Mouse (Mus musculus) left cerebral cortex, postnatal 10 days (tissue): ENCODE results near the gene Bcl9l. TPM values are rescaled to one million over a fixed set of nuclear protein-coding genes. Genes with fewer than 3 reads are reported as not detected.

Experiments
- DNase-seq, 2 experiments: peaks; one replicate each; pipeline ENCODE4 v3.0.0; 2021 to 2022; ENCODE audit warnings: low spot score in 2 of 2, mixed read lengths in 1 of 2; ENCODE audit errors: extremely low spot score in 1 of 2
- intact Hi-C: fragments of 180-260 bp; cut with DNase I; formaldehyde crosslinking; loops from one replicate; pipeline ENCODE4 v1.15.1; 2025
- total RNA-seq, 2 experiments: library from RNA; stranded (reverse); gene quantifications; 2 replicates each; pipeline ENCODE4 v1.2.3; 2021

Gene Bcl9l
- total RNA-seq, 2 experiments from 2014 or later: 85.4 to 98.1 TPM

GRCm38 (mm10) chr9:44479628-44480428 lies 2.8 kb upstream of the Bcl9l start:
- peak; percentile 89 to 90 for DNase-seq
- intact Hi-C loops: loop anchor here (2.0 kb wide), 2 partner anchors 21 to 23 kb away; no protein-coding TSS in a partner anchor

- DNase-seq: no peak
- intact Hi-C loops: no loop called here
Measured at GRCm38 (mm10) chr9:44482112-44482511, 513 bp upstream of the Bcl9l start.

DNA sequence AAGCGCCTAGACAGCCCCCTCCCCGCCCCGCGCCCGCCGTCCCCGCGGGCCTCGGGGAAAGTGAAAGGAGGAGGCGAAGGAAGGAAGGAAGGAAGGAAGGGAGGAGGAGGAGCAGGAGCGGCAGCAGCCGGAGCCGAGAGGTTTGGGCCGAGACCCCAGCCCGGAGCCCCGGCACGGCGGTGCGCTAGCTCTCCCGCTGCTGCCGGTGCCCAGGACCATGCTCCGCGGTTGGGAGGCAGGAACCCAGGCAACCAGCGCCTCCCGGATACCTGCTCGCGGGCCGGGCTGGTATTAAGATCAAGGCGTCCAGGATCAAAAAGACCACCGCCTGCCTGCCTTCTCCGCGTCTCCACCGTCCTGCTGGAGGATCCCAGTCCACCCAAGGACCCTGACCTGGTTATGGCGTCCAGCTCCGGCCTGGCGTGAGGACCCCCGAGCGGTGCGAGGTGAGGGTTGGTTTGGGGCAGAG lies 450 bp downstream of the Bcl9l start:
- intact Hi-C loops: no loop called here
- DNase-seq: no peak

GRCm38 (mm10) chr9:44483510-44484044 lies 952 bp downstream of the Bcl9l start:
- intact Hi-C loops: loop anchor here (2.0 kb wide), 1 partner anchor 15 kb away; no protein-coding TSS in a partner anchor
- peak; percentile 51 to 72 for DNase-seq

GRCm38 (mm10) chr9:44484311-44485104 lies 1.9 kb downstream of the Bcl9l start:
- no peak for DNase-seq
- intact Hi-C loops: loop anchor here (2.0 kb wide), 1 partner anchor 14 kb away; no protein-coding TSS in a partner anchor

DNA sequence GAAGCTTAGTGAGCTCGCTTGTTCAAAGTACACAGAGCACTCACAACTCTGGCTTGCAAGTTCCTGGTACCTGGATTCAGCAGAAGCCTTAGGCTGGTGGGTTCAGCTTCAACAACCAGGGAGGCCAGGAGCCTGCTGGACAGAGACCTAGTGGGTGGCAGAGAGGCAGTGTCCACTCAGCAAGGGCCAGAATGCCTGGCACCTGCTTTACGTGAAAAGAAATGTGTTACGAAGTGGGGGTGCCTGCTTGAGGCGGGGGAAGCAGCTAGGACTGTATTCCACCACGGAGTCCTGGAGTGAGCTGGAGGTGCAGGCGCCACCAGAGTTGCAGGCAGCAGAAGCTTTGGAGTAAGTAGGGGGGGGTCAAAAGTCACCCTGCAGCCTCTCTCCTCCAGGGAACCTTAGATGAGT lies 2.5 kb downstream of the Bcl9l start:
- no peak for DNase-seq
- intact Hi-C loops: loop anchor here (2.0 kb wide), 1 partner anchor 14 kb away; no protein-coding TSS in a partner anchor

DNA sequence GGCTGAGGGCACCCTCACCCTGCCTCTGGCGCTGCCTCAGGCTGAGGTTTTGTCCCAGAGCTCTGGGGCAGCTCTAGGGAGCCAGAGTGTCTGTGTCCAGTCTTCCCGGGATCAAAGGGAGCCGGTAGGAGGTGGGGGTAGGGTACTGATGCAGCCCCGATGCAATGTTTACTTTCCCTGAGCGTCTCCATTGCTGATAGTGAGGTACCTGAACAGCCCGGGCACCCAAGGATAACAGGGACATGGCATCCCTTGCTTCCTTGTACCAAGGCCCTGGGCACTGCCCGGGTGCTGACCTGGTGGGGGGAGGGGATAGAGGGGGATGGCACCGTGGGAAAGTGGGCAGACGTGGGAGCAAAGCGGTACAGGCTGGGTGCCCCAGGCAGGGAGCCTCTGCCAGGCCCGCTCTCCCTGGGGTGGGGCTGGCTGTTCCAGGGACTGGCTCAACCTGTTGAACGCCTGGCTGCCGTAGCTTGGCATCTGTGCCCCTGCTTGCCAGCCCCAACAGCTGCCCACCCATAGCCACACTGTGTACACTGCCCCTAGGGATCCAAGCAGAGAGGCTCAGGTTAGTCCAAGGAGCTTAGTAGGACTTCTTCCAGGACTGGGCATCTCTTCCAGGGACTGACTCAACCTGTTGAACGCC lies 3.0 kb downstream of the Bcl9l start:
- peak in 1 of 2 experiments; percentile 34 for DNase-seq
- intact Hi-C loops: loop anchor here (2.0 kb wide), 1 partner anchor 13 kb away; no protein-coding TSS in a partner anchor

GRCm38 (mm10) chr9:44486335-44486734 lies 3.7 kb downstream of the Bcl9l start:
- DNase-seq: peak in 1 of 2 experiments; percentile 48
- intact Hi-C loops: no loop called here

DNA sequence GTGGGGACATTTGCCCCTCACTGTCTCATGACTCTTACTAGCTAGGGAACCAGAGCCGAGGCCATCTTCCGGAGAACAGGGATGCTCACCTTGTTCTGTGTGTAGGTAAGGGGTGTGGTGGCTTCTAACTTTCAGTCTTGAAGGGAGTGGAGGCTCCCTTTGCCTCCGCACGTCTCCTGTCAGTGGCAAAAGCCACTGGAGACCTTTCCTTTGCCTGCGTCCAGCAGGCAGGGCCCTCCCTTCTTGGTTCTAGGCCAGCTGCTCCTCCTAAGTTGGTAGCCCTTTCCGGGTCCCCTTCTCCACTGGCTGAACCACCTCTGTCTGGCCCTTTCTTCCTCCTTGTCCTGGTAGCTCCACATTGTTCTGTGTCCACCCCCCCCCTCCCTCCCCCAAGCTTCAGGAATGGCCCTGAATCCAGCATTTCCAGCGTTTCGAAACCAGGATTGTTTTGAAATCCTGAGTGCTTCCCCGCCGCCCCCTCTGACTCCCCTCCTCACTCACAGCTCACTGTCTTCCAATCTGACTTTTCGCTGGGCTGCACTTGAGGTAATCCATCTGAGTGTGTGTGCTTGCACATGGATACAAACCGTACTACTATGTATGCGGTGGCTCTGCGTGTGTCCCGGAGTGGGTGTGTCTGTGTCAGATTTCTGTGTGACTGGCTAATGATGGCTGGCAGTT lies 4.3 kb downstream of the Bcl9l start:
- peak in 1 of 2 experiments; percentile 52 for DNase-seq
- intact Hi-C loops: no loop called here

GRCm38 (mm10) chr9:44487441-44487840 lies 4.8 kb downstream of the Bcl9l start:
- DNase-seq: peak in 1 of 2 experiments; percentile 49
- intact Hi-C loops: no loop called here

DNA sequence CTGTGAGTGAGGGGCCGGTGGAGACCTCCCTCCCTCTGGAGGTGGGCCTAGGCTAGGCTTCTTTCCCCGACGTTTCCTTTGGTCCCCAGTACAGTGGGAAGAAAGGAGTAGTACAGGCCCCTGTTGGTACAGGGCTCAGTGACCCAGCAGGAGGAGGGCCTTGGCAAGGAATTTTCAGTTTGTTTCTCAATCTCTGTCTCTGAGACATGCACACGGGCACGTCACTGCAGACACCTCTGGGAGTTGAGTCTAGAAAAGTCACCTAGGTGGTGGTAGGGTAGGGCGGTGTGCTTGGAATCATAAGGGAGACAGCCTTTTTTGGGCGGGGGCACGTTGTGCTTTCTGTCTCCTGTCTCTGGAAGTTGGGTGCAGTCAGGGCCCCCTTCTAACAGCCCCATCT lies 5.8 kb downstream of the Bcl9l start:
- intact Hi-C loops: no loop called here
- DNase-seq: peak in 1 of 2 experiments; percentile 25

GRCm38 (mm10) chr9:44488855-44489381 lies 6.3 kb downstream of the Bcl9l start:
- intact Hi-C loops: no loop called here
- peak; percentile 75 to 80 for DNase-seq

- intact Hi-C loops: no loop called here
- DNase-seq: peak in 1 of 2 experiments; percentile 75
Measured at GRCm38 (mm10) chr9:44489651-44490085, 7.0 kb downstream of the Bcl9l start.

DNA sequence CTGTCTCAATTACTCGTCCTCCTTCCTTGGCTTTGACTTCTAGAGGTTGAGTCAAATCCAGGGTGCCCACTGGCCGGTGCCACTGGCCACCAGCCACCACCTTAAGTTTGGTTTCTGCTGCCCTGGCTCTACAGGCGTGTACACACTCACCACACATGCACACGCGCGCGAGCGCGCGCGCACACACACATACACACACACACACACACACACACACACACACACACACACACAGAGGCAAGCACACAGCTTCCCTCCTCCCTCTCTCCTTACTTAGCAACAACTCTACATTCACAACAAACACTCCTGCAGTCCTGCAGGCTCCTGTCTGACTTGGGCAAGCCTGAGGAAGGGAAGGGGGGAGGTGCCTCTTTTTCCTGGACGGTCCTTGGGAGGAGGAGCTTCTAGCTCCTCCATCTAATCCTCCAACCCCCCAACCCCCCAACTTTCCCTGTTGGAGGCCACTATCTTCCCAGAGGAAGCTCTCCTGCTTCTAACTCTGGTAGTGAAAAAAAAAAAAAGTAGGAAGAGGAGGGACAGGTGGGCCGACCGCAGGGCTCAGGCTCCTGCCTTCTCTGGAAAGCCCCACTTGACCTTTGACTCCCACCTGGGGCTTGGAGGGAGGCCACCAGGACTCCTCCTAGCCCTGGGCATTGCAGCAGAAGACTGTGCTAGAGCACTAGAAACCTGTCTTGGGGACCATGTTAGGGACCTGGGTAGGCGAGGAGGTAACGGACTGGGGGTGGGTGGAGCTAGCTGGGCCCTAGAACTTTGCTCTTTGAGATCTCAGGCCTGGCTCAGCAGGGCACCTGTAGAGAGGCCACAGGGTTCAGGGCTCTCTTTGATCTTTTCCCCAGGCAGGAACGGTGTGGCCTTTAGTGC lies 7.7 kb downstream of the Bcl9l start:
- peak in 1 of 2 experiments; percentile 54 for DNase-seq
- intact Hi-C loops: no loop called here

- intact Hi-C loops: no loop called here
- DNase-seq: no peak
Measured at GRCm38 (mm10) chr9:44491351-44491750, 8.7 kb downstream of the Bcl9l start.

GRCm38 (mm10) chr9:44492631-44493461 lies 10.2 kb downstream of the Bcl9l start:
- DNase-seq: no peak
- intact Hi-C loops: no loop called here
